Mouse (Mus musculus): ENCODE results near the gene Ndufs3. TPM values are rescaled to one million over a fixed set of nuclear protein-coding genes. Genes with fewer than 3 reads are reported as not detected.

Ndufs3 gene
- polyA plus RNA-seq, 1 experiment = 268 TPM

DNA sequence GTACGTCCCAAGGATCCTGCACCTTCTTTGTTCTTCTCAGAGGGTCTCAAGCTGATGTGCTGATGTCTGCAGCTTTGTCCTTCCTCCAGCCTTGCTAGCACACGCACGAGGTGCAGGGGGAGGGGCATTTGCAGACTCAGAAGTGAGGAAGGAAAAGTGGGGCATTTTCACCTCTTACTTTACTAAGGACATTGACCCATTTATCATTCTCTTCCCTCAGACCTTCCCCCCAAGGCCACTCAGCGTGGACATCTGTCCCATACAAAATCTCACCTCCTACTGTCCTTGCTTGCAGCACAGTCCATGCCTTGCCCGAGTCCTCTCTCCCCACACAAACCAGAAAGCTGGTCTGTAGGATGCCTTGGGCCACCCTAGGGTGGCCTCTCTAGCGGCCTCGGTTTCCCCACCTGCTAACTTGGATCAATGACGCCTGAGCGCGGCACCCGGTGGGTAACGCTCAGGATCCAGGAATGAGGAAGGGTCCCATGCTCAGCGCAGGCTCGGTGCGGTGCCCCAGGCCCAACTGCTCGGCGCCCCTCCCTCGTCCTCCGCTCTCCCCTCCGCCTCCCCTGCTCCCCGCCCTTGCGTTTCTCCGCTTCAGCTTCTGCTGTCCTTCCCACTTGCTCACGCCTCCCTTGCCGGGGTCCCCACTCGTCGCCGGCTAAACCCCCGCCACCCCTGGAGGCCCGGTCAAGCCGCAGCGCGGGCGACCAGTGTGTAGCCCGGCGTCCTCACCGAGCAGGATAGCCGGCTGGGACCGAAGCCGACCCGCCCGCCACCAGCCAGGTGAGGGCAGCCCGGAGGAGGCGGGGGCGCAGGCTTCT lies 19.2 kb downstream of the Ndufs3 start, which contains the start of gene C1qtnf4:
C1qtnf4 (plus strand) TSS at position 643 of the 824 bp plus-strand sequence.
- Histone ChIP-seq H3K27me3 (ENCODE audit: control insufficient read depth, insufficient read depth, insufficient read length) (peaks cover 29% of the 10 kb centered on the region), H3K4me2 (ENCODE audit: low read depth) (no peak within 1 kb of the TSS), H3K4me3 (no peak within 1 kb of the TSS), H3K36me3 (ENCODE audit: control insufficient read depth, insufficient read depth) (no peaks in the 10 kb centered on the region), H3ac (ENCODE audit: control insufficient read depth, insufficient read length) (no peak within 1 kb of the TSS), H3K79me2 (ENCODE audit: control insufficient read depth, insufficient read depth) (no peaks in the 10 kb centered on the region)
- no peak for TF ChIP-seq POLR2AphosphoS2 (IDR thresholded peaks at IDR 0.05; ENCODE audit: insufficient read length, low read depth)
- TF ChIP-seq CEBPB (IDR thresholded peaks at IDR 0.05; ENCODE audit: insufficient read depth, poor library complexity, severe bottlenecking) = no peak
- TF ChIP-seq MYOD1 (IDR thresholded peaks at IDR 0.05; ENCODE audit: control insufficient read depth in 1 of 3, insufficient read length in 2 of 3, low read depth in 2 of 3) = no peak
- no peak for TF ChIP-seq E2F4 (IDR thresholded peaks at IDR 0.05; ENCODE audit: insufficient read depth)
- TF ChIP-seq TCF12 (IDR thresholded peaks at IDR 0.05; ENCODE audit: insufficient read depth, poor library complexity, severe bottlenecking) = no peak
- TF ChIP-seq SRF (IDR thresholded peaks at IDR 0.05; ENCODE audit: control insufficient read depth, insufficient read length, low read depth) = no peak
- no peak for TF ChIP-seq USF1 (IDR thresholded peaks at IDR 0.05; ENCODE audit: low read depth)
- no peak for TF ChIP-seq POLR2A (IDR thresholded peaks at IDR 0.05; ENCODE audit: insufficient read length, low read depth)
- TF ChIP-seq TCF3 (IDR thresholded peaks at IDR 0.05; ENCODE audit: insufficient read length, low read depth) = no peak
- TF ChIP-seq REST (IDR thresholded peaks at IDR 0.05; ENCODE audit: insufficient read depth, insufficient read length) = no peak
- no peak for TF ChIP-seq MYOG (IDR thresholded peaks at IDR 0.05; ENCODE audit: control insufficient read depth in 1 of 3, insufficient read depth in 1 of 3, insufficient read length in 2 of 3, low read depth in 2 of 3)
- TF ChIP-seq MAX (IDR thresholded peaks at IDR 0.05; ENCODE audit: low read depth) = no peak

DNA sequence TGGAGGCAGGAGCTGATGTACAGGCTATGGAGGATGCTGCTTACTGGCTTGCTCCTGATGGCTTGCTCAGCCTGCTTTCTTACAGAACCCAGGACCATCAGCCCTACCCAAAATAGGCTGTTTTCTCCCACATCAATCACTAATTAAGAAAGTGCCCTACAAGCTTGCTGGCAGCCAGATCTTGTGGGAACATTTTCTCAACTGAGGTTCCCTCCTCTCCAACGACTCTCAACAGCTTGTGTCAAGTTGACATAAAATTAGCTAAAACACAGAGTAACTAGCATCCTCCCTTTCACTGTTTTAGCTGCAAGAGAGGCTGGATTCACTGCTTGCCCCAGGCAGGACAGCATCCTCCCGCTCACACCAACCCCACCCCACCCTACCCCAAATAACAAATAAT lies 22.8 kb downstream of the Ndufs3 start:
- Histone ChIP-seq H3ac (ENCODE audit: control insufficient read depth, insufficient read length) (no peak overlapping the region), H3K4me2 (ENCODE audit: low read depth) (no peak overlapping the region), H3K4me3 (no peak overlapping the region), H3K36me3 (ENCODE audit: control insufficient read depth, insufficient read depth) (no peaks in the 10 kb centered on the region), H3K27me3 (ENCODE audit: control insufficient read depth, insufficient read depth, insufficient read length) (peaks cover 29% of the 10 kb centered on the region), H3K79me2 (ENCODE audit: control insufficient read depth, insufficient read depth) (no peaks in the 10 kb centered on the region)
- no peak for TF ChIP-seq POLR2AphosphoS2 (IDR thresholded peaks at IDR 0.05; ENCODE audit: insufficient read length, low read depth)
- no peak for TF ChIP-seq REST (IDR thresholded peaks at IDR 0.05; ENCODE audit: insufficient read depth, insufficient read length)
- no peak for TF ChIP-seq POLR2A (IDR thresholded peaks at IDR 0.05; ENCODE audit: insufficient read length, low read depth)
- TF ChIP-seq CEBPB (IDR thresholded peaks at IDR 0.05; ENCODE audit: insufficient read depth, poor library complexity, severe bottlenecking) = no peak
- TF ChIP-seq MAX (IDR thresholded peaks at IDR 0.05; ENCODE audit: low read depth) = no peak
- TF ChIP-seq E2F4 (IDR thresholded peaks at IDR 0.05; ENCODE audit: insufficient read depth) = no peak
- TF ChIP-seq MYOD1 (IDR thresholded peaks at IDR 0.05; ENCODE audit: control insufficient read depth in 1 of 3, insufficient read length in 2 of 3, low read depth in 2 of 3) = no peak
- TF ChIP-seq SRF (IDR thresholded peaks at IDR 0.05; ENCODE audit: control insufficient read depth, insufficient read length, low read depth) = no peak
- no peak for TF ChIP-seq TCF12 (IDR thresholded peaks at IDR 0.05; ENCODE audit: insufficient read depth, poor library complexity, severe bottlenecking)
- no peak for TF ChIP-seq TCF3 (IDR thresholded peaks at IDR 0.05; ENCODE audit: insufficient read length, low read depth)

DNA sequence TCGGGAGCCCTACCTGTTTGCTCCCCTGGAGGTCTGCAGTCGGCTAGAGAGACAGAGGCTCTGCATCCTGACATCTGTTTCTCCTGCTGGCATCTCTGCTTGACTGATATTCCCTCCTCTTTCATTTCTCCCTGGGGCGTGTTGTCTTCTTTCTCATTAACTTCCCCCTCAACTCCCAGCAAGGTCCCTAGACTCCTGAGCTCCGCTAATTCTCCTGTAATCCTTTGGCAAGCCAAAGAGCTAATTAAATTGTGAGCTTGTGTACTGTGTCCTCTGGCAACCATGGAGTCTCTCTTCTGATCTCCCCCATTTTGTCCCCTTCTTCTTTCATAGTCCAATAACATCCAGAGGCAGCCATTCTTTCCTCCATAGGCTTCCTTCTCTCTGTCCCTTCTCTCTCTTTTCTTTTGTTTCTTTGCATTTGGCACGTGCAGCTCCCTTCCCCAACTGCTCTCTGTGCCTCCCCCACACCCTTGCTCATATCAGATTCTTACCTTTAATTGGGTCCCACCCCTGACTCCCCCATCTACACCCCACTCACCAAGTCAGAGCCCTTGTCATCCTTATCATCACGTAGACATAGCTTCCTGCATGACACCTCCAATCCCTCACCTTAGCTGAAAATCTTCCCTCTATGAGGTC lies 24.4 kb downstream of the Ndufs3 start:
- no peak overlapping the region for H3ac ChIP-seq (ENCODE audit: control insufficient read depth, insufficient read length)
- peaks cover 13% of the 10 kb centered on the region for H3K27me3 ChIP-seq (ENCODE audit: control insufficient read depth, insufficient read depth, insufficient read length)
- no peak for TF ChIP-seq MAX (IDR thresholded peaks at IDR 0.05; ENCODE audit: low read depth)
- TF ChIP-seq POLR2AphosphoS2 (IDR thresholded peaks at IDR 0.05; ENCODE audit: insufficient read length, low read depth) = no peak
- no peak for TF ChIP-seq USF1 (IDR thresholded peaks at IDR 0.05; ENCODE audit: low read depth)
- TF ChIP-seq TCF3 (IDR thresholded peaks at IDR 0.05; ENCODE audit: insufficient read length, low read depth) = no peak
- H3K36me3 ChIP-seq (ENCODE audit: control insufficient read depth, insufficient read depth) = no peaks in the 10 kb centered on the region
- no peak overlapping the region for H3K4me2 ChIP-seq (ENCODE audit: low read depth)
- no peaks in the 10 kb centered on the region for H3K79me2 ChIP-seq (ENCODE audit: control insufficient read depth, insufficient read depth)
- H3K4me3 ChIP-seq = no peak overlapping the region

DNA sequence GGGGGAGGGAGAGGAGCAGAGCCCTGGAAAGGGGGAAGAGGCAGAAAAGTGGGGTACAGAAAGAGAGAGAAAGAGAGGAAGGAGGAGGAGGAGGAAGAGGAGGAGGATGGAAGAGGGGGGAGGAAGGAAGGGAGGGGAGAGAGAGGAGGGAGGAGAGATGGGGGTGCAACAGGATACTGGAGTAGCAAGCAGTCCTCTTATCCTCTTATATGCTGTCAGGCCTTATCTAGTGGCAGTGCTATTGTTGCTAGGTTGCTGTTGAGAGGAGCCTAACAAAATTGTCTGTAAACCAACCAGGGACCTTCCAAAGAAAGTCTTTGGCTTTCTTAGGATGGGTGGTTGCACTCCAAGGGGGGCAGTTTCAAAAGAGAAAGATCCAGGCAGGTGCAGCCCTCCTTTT lies 25.2 kb downstream of the Ndufs3 start:
- Histone ChIP-seq H3K4me2 (ENCODE audit: low read depth) (no peak overlapping the region), H3K79me2 (ENCODE audit: control insufficient read depth, insufficient read depth) (no peaks in the 10 kb centered on the region), H3K27me3 (ENCODE audit: control insufficient read depth, insufficient read depth, insufficient read length) (peaks cover 4% of the 10 kb centered on the region), H3ac (ENCODE audit: control insufficient read depth, insufficient read length) (no peak overlapping the region), H3K4me3 (no peak overlapping the region), H3K36me3 (ENCODE audit: control insufficient read depth, insufficient read depth) (no peaks in the 10 kb centered on the region)
- TF ChIP-seq TCF12 (IDR thresholded peaks at IDR 0.05; ENCODE audit: insufficient read depth, poor library complexity, severe bottlenecking) = no peak
- no peak for TF ChIP-seq E2F4 (IDR thresholded peaks at IDR 0.05; ENCODE audit: insufficient read depth)

DNA sequence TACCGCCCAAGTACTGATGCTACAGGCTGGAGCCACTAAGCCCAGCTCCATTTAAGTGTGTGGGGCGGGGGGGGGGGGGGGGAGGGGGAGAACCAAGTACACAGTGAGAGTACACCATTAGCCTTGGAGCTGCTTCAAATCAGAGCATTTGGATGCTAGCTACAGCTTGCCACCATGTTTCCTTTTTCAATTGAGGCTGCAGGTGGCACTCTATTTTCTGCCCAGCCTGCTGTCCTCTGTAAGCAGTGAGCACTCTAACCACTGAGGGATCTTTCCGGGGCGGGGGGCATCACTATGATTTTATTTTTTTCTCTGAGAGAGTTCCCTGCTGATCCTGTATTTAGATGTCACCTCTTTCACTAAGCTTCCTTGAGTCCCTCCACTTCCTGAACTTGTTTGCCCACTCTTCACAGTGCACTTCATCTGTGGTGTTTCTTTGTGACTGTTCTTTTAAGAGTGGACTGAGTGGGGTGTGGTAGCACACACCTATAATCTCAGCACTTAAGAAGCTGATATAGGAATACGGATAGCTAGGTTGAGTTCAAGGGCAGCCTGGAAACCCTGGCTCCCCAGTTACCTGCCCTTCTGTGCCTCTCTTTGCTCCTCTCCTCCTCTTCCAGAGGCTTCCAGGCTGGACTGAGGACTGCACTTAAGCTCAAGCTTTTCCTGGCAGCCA lies 26.9 kb downstream of the Ndufs3 start:
- TF ChIP-seq USF1 (IDR thresholded peaks at IDR 0.05; ENCODE audit: low read depth) (no peak), POLR2A (IDR thresholded peaks at IDR 0.05; ENCODE audit: insufficient read length, low read depth) (no peak), CEBPB (IDR thresholded peaks at IDR 0.05; ENCODE audit: insufficient read depth, poor library complexity, severe bottlenecking) (no peak), TCF12 (IDR thresholded peaks at IDR 0.05; ENCODE audit: insufficient read depth, poor library complexity, severe bottlenecking) (no peak), POLR2AphosphoS2 (IDR thresholded peaks at IDR 0.05; ENCODE audit: insufficient read length, low read depth) (no peak), E2F4 (IDR thresholded peaks at IDR 0.05; ENCODE audit: insufficient read depth) (no peak), SRF (IDR thresholded peaks at IDR 0.05; ENCODE audit: control insufficient read depth, insufficient read length, low read depth) (no peak), REST (IDR thresholded peaks at IDR 0.05; ENCODE audit: insufficient read depth, insufficient read length) (no peak), TCF3 (IDR thresholded peaks at IDR 0.05; ENCODE audit: insufficient read length, low read depth) (no peak), MYOD1 (IDR thresholded peaks at IDR 0.05; ENCODE audit: control insufficient read depth in 1 of 3, insufficient read length in 2 of 3, low read depth in 2 of 3) (no peak), MYOG (IDR thresholded peaks at IDR 0.05; ENCODE audit: control insufficient read depth in 1 of 3, insufficient read depth in 1 of 3, insufficient read length in 2 of 3, low read depth in 2 of 3) (no peak), MAX (IDR thresholded peaks at IDR 0.05; ENCODE audit: low read depth) (no peak)
- Histone ChIP-seq H3K4me2 (ENCODE audit: low read depth) (no peak overlapping the region), H3K36me3 (ENCODE audit: control insufficient read depth, insufficient read depth) (no peaks in the 10 kb centered on the region), H3ac (ENCODE audit: control insufficient read depth, insufficient read length) (no peak overlapping the region), H3K27me3 (ENCODE audit: control insufficient read depth, insufficient read depth, insufficient read length) (no peaks in the 10 kb centered on the region), H3K79me2 (ENCODE audit: control insufficient read depth, insufficient read depth) (no peaks in the 10 kb centered on the region), H3K4me3 (no peak overlapping the region)
